Mouse (Mus musculus) heart, adult 11 months (tissue): ENCODE measurements around the gene Cdc42ep2.
"Not testable (repeated sequence)": the region's sequence is repeated elsewhere in the genome, so short reads cannot be mapped to it uniquely, and the experiment has no call there.

Experiments
- DNase-seq: peaks from one replicate; pipeline ENCODE4 v3.0.0; 2022

The Cdc42ep2 gene

DNA sequence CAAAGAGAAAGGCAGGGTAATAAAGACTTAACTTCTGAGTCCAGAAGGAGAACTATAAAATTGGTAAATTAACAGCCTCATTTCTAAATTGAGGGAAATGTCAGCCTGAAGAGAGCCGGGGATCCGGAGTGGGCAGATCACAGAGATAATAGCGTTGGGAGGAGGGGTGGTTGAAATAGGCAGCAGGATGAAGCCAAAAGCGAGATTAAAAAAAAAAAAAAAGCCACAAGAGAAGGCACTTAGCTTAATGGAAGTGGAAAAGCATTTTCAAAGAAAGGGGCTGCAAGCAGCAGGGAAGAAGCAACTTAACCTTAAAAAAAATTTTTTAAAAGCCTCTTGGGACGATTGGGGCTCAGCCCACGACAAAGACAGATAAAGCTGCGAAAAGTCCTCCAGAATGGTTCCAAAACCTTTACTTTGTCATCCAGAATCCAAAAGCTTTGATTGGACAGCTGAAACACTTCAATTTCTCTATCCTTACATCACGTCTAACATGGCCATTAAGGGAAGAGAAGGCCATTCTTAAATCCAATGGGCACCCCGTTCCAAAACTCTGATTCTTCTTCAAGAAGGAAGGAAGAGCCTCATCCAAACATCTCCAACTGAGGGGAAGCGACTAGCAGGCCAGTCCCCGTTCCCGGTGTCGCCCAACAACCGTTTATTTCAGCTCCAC is 13.1 kb downstream of the Cdc42ep2 start:
- DNase-seq, result no peak

DNA sequence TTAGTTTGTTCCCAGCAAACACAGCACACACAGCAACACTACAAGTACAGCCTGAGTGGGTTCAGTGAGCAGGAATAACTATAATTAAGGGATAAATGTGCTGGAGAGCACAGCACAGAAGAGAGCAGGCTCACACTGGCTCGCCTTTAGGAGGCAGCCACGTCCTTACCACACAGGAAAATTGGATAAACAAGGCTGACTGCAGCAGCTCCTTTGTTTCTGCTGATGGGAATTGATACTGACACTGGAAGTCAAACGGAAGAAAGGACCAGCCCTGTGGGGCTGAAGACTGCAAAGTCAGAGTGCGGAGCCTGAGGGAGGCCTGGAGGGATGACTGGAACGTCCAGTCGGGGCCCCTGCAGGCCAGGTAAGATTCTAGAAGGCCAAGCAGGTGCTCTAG is 14.4 kb downstream of the Cdc42ep2 start:
- no peak for DNase-seq

DNA sequence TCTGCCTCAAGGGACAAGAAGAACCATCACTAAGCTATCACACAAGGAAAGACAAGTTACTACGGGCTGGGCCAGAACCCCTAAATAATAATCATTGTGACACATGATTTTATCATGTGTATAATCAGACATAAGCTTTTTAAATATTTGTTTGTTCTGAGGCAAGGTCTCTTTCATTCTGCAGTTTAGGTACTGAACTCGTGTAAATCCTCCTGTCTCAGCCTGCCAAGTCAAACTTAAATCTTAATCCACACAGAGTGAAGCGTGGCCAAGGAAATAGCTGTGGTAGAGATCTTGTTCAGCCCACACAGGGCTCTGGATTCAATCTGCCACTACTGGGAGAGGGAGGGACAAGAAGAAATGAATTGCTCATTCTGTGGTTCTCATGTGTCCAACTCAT is 17.3 kb downstream of the Cdc42ep2 start:
- DNase-seq, result no peak

DNA sequence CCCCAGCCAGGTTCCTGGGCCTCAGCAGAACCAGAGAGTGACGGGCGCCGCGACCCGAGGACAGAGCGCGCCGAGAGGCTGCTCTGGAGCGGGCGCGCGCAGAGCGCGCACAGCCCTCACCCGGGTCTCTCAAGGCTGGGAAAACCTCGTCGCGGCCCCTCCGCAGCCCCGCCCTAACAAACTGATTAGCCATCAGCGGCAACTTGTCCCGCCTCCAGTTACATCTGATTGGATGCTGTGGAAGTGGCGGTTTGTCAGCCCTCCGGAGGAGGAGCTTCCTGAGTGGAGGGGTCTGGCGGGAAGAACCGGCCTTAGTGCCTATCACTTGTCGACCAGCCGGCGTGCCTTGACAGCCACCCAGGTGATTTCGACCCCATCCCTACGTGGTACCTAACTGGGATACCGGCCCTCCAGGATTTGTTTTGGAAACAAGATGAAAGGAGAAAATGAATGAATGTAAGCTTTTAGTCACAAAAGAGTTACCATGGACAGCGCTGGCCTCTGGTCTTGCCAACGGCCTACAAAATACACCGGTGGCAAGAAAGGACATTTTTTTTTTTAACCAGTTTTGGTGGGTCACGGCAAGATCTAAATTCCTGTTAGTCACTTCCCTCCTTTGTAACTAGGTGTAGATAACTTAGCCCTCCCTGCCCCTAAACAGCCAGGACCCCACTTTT is 30.5 kb downstream of the Cdc42ep2 start, which contains the start of gene Tigd3:
Gene Tigd3 (minus strand): TSS at position 148 of the 677 bp plus-strand sequence.
- peak; percentile 100 for DNase-seq

GRCm38 (mm10) chr19:5893282-5894001 is 31.2 kb downstream of the Cdc42ep2 start:
- DNase-seq, result peak; percentile 90

GRCm38 (mm10) chr19:5892735-5893134 is 31.9 kb downstream of the Cdc42ep2 start:
- DNase-seq, result peak; percentile 91

DNA sequence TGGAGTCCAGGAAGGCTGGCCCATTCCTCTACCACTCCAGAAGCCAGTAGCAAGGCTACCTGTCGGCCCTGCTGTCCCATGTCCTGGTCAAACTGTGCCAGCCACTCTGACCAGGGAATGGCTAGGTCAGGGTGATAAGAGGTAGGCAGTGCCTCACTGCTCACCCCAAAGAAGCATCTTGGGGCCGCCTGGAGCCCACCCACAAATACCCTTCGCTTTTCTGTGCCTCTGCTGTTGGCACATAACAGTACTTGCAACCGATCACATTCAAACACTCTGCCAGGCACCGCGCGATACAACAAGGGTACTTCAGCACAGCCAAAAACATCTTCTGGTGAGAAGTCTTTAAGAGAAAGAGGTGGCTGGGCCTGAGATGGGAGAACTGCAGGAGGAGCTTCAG is 32.4 kb downstream of the Cdc42ep2 start:
- no peak for DNase-seq

DNA sequence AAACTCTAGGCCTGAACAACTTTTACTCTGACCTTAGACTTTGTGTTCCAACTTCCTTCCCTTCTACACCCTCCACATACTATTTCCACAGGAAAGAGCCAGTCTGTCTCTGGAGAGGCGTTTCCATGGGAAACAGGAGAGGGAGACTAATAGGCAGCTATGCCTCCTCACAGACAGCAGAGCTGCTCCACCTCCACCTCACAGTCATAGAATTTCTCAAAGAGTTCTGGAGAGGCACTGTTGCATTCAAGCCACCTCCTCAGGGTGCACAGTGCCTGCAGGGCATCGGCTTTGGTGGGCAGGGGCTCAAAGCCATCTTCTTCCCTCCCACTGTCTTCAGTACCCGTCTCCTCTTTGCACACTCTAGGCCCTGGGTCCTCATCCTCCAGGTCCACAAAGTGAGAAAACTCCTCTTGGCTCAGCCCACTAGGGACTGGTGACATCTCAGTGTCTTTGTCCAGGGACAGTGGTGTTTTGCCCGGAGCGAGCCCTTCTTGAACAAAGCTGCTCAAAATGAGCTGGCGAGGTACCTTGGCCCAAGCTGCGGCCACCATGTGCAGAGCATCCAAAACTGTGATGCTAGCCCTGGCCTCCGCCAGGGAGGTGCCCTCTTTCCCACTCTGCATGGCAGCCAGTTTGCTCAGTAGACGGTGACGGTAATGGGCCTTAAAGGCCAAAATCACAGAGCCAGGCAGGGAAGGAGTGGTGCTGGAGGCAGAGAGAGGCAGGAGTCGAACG is 32.9 kb downstream of the Cdc42ep2 start:
- DNase-seq, result peak; percentile 91

DNA sequence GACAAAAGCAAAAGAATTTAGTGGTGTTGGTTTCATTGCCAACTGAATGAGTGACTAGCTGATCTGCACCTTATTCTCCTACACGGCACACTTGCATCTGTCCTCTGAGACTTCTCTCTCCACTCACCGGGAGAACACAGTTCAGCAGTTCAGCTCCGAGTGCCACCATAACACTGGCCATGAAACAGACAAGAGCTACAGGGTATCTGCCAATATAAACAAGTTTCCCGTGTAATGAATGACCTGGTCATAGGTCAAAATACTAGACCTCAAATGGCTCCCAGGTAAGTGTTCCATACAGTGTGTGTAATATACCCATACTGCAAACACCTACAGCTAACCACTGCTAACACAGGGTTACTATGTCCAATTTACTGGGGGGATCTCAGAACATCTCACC is 35.4 kb downstream of the Cdc42ep2 start:
- DNase-seq, result no peak

- no peak for DNase-seq
These were observed 37.3 kb downstream of the Cdc42ep2 start for GRCm38 (mm10) chr19:5887234-5887815.

- DNase-seq, result no peak
These were observed 38.8 kb downstream of the Cdc42ep2 start for GRCm38 (mm10) chr19:5885838-5886237.

- no peak for DNase-seq
These were observed 40.7 kb downstream of the Cdc42ep2 start for GRCm38 (mm10) chr19:5883935-5884334.

DNA sequence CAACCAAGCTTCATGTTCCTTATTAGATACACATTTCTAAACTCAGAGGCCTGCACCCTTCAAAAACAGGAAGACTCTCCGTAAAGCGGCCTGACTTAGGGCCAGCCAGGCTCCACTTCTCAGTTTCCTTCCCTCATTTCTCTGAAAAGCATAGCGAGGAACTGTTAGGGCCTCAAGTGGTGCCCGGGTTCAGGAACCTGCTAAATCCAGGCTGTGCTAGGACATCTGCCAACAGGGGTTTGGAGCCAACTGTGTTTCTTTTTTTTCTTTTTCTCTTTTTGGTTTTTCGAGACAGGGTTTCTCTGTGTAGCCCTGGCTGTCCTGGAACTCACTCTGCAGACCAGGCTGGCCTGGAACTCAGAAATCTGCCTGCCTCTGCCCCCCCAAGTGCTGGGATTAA is 42.5 kb downstream of the Cdc42ep2 start:
- not testable (repeated sequence) for DNase-seq

GRCm38 (mm10) chr19:5881155-5881554 is 43.5 kb downstream of the Cdc42ep2 start:
- no peak for DNase-seq

GRCm38 (mm10) chr19:5879735-5880134 is 44.9 kb downstream of the Cdc42ep2 start:
- peak; percentile 91 for DNase-seq

- peak; percentile 91 for DNase-seq
These were observed 45.7 kb downstream of the Cdc42ep2 start for GRCm38 (mm10) chr19:5878916-5879315.

GRCm38 (mm10) chr19:5878362-5878722 is 46.3 kb downstream of the Cdc42ep2 start:
- no peak for DNase-seq

- DNase-seq, result peak; percentile 97
These were observed 46.8 kb downstream of the Cdc42ep2 start, which contains the start of gene Slc25a45 for GRCm38 (mm10) chr19:5877618-5878361. TSS of gene Slc25a45 (plus strand) at chr19:5877808.

GRCm38 (mm10) chr19:5874969-5875480 is 49.6 kb downstream of the Cdc42ep2 start, which contains the start of gene Frmd8:
TSS of gene Frmd8 (minus strand) at chr19:5875274.
- DNase-seq, result peak; percentile 100

DNA sequence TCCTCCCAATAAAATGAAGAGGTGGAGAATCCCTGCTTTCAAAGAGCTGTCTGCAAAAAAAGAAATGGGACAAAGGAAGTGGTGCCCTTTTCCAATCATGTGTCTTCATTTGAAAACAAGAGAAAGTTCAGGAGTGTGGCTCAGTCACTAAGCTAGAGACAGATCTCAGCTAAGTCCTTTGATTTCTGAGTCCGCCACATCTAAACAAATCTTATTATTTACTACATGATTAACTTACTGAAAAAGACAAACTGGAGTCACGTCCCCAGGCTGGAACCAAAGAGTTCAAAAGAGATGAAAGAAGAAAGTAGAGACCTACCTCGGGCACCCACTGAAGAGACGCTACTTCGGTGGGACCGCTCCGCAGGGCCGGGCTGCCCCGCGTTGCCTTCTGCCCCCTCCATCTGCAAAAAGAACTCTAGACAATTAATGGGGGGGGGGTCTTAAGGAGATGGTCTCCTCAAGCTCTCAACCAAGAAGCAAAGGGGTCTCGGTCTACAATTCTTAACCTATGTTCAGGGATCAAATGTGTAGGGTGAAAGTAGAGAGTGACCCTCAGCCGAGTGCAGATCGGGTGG is 50.1 kb downstream of the Cdc42ep2 start:
- DNase-seq, result peak; percentile 90

GRCm38 (mm10) chr19:5872931-5873556 is 51.6 kb downstream of the Cdc42ep2 start:
- DNase-seq, result peak; percentile 91
